ENCODE assay signal across 10 mouse cellular contexts in the genomic region with DNA sequence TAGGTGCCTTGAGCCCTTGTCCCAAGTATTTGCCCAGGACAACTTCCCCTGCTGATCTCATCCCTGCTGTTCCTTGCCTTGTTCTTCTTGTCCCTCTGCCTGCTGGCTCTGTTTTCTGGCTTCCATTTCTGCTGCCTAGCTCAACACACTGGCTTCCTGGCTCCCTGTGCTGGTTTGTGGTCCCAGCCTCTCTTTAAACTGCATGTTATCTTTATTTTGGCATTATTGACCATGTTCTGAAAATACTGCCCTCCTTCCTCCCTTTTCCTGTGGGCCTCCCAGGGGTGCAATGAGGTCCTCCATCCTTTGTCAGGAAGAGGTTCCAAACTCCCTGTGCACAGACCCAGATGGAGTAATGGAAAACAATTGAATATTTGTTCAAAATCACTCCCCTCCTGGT.
DNase-seq lines count a peak whose midpoint lies in the region; ATAC-seq lines count a peak whose summit lies in the region.
"Had no signal": no experiment of that assay in that cellular context is flagged by ENCODE, and none has a peak within 500 bp of the region (broad histone marks: within the 10 kb centered on the region; RNA-seq: fewer than 3 reads in every experiment).

No protein-coding gene starts in this region.

- peak; percentile 72 to 84 for DNase-seq in cerebellum, postnatal 10 days
- DNase-seq in kidney, postnatal 10 days, result peak; percentile 65
- DNase-seq in kidney, postnatal 36 days, result no peak
- DNase-seq in gastrocnemius, adult 18-20 months (ENCODE audit: low spot score), result peak; percentile 69
- DNase-seq in heart, postnatal 10 days, result peak; percentile 83 to 86
- no peak for DNase-seq in B cell, adult 2 months
- DNase-seq: cerebellum, adult 11-12 months had no signal

- ATAC-seq in cerebellum, adult (ENCODE audit: insufficient number of reproducible peaks, low FRiP score, low TSS enrichment), result no peak
- ATAC-seq in activated CD4-positive, CD25-positive, alpha-beta regulatory T cell, adult 4 months, result no peak
- ATAC-seq: midbrain, embryonic 15.5 days had no signal

- intact Hi-C loops in heart, postnatal 10 days (cut with DNase I), result no loop called here

Comparison
In these comparisons a context has a peak if more than half of its experiments do, and no peak if none do; other contexts are left out.
1. DNase-seq: peak in cerebellum, postnatal 10 days (2 of 2), kidney, postnatal 10 days (single experiment), gastrocnemius, adult 18-20 months (single experiment) and heart, postnatal 10 days (2 of 2); none in kidney, postnatal 36 days (0 of 2) and B cell, adult 2 months (0 of 2).